Mouse (Mus musculus): ENCODE measurements around the gene Setd1b.

GRCm38 (mm10) chr5:123118826-123119225 is 23.2 kb upstream of the Setd1b start:
- TF ChIP-seq CTCF (IDR thresholded peaks at IDR 0.05; ENCODE audit: low read depth, low read length) (no peak), POLR2A (IDR thresholded peaks at IDR 0.05; ENCODE audit: borderline replicate concordance, low read depth, low read length) (no peak)
